Mouse (Mus musculus): ENCODE measurements around the gene Fam71b. TPM values are rescaled to one million over a fixed set of nuclear protein-coding genes. Genes with fewer than 3 reads are reported as not detected.

The Fam71b gene
- polyA plus RNA-seq, 1 experiment from 2014 or later: not detected

DNA sequence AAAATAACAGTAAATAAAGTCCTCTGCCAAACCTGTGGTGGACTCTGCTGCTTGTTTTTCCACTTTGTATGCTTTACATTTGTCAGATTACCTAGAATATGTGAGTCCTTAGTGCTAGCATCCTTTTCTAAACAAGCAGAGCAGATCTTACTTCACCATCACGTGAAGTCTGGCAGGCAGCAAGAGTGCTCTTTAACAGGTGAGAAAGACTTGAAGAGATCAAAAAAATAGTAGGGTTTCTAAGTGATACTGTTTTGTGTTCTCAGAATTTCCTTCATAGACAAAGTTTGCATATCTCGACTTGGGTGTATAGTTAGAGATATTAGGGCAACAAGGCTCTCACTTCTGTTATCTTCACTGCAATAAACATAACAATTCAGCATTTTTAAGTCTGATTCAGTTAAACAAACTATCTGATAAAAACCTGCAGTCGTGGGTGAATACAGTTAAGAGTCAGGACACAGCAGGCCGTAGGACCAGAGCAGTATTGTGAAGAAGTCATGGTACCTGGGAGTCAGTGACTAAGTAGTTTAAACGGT, 42.7 kb downstream of the Fam71b start:
- H3K4me2 ChIP-seq: peak overlapping the region; percentile 65
- H3K27ac ChIP-seq: peak overlapping the region; percentile 73
- peaks cover 50% of the 10 kb centered on the region for H3K36me3 ChIP-seq
- H3K9me3 ChIP-seq (replicated peaks): no peaks in the 10 kb centered on the region
- H3K4me3 ChIP-seq: peak overlapping the region; percentile 97
- 34% methylated on average over 5 of the region's 5 CpGs for WGBS (ENCODE audit: insufficient replicate concordance)
- peaks cover 70% of the 10 kb centered on the region for H3K4me1 ChIP-seq
- no peaks in the 10 kb centered on the region for H3K27me3 ChIP-seq (replicated peaks)
- ATAC-seq: peak; percentile 10; the same call in 1 of the 2 replicates
- H3K9ac ChIP-seq: peak overlapping the region; percentile 52

DNA sequence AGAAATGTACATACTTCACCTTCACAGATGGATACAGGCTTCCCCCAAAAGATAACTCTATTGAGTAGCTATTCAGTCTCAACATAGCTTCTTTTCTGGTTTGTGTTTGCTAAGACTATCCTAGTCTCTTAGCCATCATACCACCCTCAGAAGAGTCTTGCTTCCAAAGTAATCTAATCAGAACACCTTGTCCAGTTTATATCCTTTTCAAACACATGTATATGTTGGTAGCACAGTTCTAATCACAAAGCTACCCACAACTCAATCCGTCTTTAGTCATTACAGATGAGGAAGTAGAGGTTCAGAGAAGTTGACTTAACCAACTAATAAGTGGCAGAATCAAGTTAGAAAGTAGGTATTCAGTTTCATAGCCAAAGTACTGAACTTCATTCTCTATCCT, 45.4 kb downstream of the Fam71b start:
- Histone ChIP-seq H3K27me3 (replicated peaks) (no peaks in the 10 kb centered on the region), H3K4me2 (peak overlapping the region; percentile 38), H3K4me3 (no peak overlapping the region), H3K36me3 (peaks cover 61% of the 10 kb centered on the region), H3K9me3 (replicated peaks) (no peaks in the 10 kb centered on the region), H3K4me1 (peaks cover 50% of the 10 kb centered on the region), H3K27ac (peak overlapping the region; percentile 51; the same call in 1 of the 2 replicates), H3K9ac (no peak overlapping the region)
- ATAC-seq: peak; percentile 67
- 32% methylated on average over 1 of the region's 1 CpGs for WGBS (ENCODE audit: insufficient replicate concordance)

DNA sequence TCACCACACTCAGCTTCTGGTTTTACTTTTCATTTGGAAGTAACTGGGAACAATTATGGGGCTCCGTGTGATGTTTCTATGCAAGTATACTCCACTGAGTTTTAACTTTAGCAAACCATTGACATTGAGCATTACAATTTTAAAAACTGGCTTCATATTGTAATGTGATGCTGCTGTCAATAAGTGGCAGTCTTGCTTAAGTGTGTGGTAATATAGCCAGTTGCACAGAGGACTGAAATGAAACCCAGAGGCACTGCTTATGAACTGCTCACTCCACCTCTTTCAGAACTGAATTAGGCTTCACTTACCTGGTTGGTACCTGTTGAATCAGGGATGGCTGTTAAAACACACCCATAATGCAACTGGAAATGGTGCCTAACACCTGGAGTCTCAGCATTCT, 46.8 kb downstream of the Fam71b start:
- 85% methylated on average over 1 of the region's 1 CpGs for whole genome bisulfite sequencing (ENCODE audit: insufficient replicate concordance)
- Histone ChIP-seq H3K9me3 (replicated peaks) (no peaks in the 10 kb centered on the region), H3K4me3 (no peak overlapping the region), H3K27me3 (replicated peaks) (no peaks in the 10 kb centered on the region), H3K4me2 (no peak overlapping the region), H3K4me1 (peaks cover 48% of the 10 kb centered on the region), H3K9ac (no peak overlapping the region), H3K36me3 (peaks cover 61% of the 10 kb centered on the region), H3K27ac (no peak overlapping the region)
- ATAC-seq: no peak

DNA sequence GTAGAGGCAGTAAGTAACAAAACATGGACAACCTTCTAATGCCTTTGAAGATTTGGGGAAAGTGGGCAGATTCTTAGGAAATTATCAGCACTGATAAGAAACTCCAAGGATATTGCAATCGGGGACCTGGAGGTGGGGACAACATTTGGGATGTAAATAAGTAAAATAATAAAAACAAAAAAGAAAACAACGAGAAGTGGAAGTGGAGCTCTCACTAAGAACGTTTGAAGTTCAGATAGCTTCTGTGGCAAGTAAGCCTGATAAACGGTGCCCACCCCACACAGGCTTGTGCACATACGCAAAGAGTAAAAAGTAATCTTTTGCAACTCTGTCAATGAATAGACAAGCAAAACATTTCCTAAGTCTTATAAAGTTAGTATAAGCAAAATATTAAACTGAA, 47.6 kb downstream of the Fam71b start:
- Histone ChIP-seq H3K4me1 (peaks cover 41% of the 10 kb centered on the region), H3K4me3 (no peak overlapping the region), H3K9ac (no peak overlapping the region), H3K4me2 (no peak overlapping the region), H3K36me3 (peaks cover 57% of the 10 kb centered on the region), H3K9me3 (replicated peaks) (no peaks in the 10 kb centered on the region), H3K27ac (no peak overlapping the region), H3K27me3 (replicated peaks) (no peaks in the 10 kb centered on the region)
- no peak for ATAC-seq
- WGBS (ENCODE audit: insufficient replicate concordance): 67% methylated on average over 5 of the region's 5 CpGs

DNA sequence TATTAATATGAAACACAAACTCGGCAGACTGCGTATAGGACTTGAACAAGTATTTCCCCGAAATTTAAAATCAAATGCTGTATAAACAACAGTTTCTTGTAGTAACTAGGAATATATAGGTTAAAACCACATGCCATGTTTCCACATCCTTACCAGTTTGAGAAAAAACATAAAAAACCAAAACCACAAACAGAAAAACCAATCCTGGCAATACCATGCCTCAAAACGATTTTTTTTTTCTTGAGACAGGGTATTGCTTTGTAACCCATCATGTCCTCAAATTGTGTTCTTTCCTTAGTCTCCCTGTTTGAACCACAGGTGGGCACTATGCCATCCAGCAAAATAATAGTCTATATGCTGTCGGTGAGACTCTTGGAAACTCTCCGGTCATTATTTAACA, 49.8 kb downstream of the Fam71b start:
- Histone ChIP-seq H3K36me3 (peaks cover 37% of the 10 kb centered on the region), H3K27ac (no peak overlapping the region), H3K4me3 (no peak overlapping the region), H3K27me3 (replicated peaks) (no peaks in the 10 kb centered on the region), H3K4me1 (peaks cover 20% of the 10 kb centered on the region), H3K9ac (no peak overlapping the region), H3K9me3 (replicated peaks) (no peaks in the 10 kb centered on the region), H3K4me2 (no peak overlapping the region)
- WGBS (ENCODE audit: insufficient replicate concordance): 79% methylated on average over 6 of the region's 6 CpGs
- no peak for ATAC-seq

DNA sequence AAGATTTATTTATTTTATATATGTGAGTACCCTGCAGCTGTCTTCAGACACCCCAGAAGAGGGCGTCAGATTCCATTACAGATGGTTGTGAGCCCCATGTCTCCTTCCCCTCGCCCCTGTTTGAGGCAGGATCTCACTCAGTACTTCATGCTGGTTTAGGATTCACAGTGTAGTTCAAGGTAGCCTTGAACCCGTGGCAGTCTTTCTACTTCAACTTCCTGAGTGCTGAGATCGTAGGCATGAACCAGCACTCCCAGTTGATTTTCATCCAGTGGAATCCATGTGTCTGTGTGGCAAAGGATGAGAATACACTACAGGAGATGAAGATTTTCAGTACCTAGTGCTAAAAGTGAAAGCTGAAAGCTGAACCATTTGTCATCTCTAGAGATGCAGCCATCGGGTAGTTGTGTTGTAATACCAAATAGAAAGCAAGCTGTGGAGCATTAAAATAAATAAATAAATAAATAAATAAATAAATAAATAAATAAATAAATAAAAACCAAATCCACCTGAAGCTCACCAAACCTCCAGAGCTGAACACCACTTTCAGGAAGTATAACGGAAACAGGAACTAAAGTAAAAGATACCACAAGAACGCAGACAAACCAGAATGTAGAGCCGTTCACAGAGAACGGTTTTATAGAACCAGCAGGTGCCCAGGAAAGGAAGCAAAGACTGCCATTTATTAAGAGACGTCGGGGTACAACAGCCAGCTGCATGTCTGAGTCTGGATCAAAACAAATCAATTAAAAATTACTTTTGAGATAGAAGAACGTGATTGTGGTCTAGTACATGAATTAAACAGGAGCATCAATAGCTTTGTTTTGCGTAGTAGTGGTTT, 51.5 kb downstream of the Fam71b start:
- no peaks in the 10 kb centered on the region for H3K27me3 ChIP-seq (replicated peaks)
- H3K4me2 ChIP-seq: peak overlapping the region; percentile 28
- H3K9ac ChIP-seq: no peak overlapping the region
- H3K9me3 ChIP-seq (replicated peaks): no peaks in the 10 kb centered on the region
- WGBS (ENCODE audit: insufficient replicate concordance): 35% methylated on average over 13 of the region's 13 CpGs
- H3K27ac ChIP-seq: no peak overlapping the region
- no peak for ATAC-seq
- H3K36me3 ChIP-seq: peaks cover 23% of the 10 kb centered on the region
- peaks cover 6% of the 10 kb centered on the region for H3K4me1 ChIP-seq
- no peak overlapping the region for H3K4me3 ChIP-seq

DNA sequence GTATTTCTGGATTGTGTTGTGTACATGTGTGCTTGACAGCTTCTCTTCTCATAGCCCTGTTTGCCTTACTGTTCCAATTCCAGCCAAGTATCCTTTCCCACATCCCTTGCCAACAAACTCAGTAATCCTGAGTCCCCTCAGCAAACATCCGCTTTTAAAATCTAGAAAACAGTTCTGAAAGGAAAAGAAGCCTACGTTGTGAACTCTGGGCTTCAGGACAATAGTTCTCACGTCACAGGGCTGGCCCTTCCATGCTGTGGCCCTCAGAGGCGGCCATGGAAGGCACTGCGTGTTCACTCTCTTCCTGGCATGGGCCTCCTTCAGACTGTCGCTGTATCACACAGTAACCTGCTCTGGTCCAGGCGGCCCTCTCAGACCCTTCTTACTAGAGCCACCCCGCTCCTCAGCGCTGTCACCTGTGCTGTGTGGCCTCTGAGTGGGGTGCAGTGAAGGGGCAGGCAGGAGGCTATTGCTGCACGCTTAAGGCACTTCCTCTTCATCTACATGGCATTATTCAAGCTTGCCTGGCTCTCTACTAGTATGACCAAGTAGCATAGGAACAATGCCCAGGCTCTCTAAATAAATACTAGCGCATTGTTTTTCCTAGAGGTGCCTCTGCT, 53.2 kb downstream of the Fam71b start:
- 73% methylated on average over 11 of the region's 11 CpGs for WGBS (ENCODE audit: insufficient replicate concordance)
- Histone ChIP-seq H3K4me3 (no peak overlapping the region), H3K27me3 (replicated peaks) (no peaks in the 10 kb centered on the region), H3K4me1 (peaks cover 10% of the 10 kb centered on the region), H3K27ac (no peak overlapping the region), H3K9me3 (replicated peaks) (no peaks in the 10 kb centered on the region), H3K9ac (no peak overlapping the region), H3K36me3 (peaks cover 10% of the 10 kb centered on the region), H3K4me2 (no peak overlapping the region)
- no peak for ATAC-seq

DNA sequence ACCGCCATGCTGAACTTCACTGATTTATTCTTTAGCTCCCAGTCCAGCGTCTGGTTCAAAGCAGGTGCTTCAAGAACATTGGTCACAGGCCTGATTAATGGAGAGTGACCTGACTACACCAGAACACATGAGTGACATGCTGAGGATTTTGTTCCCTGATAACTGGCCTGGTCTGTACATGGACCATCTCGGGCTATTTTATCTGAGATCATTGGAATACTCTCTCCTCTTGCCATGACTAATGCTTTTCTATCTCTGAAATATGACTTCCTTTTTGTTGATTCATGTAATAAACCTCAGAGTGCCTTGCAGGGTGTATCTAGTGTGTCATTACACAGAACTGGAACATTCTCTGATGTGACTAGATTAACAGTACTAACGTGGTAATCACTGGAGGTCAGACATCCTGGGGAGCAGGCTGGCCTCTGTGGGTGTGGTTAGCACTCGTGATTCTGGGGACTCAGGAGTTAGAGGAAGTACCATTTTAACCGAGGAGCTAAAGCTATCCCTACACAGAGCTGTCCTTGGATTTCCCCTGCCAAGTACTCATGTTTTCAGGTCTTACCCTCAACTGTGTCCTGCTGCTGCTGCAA, 58.2 kb downstream of the Fam71b start, which contains the start of gene Havcr2:
Gene Havcr2, plus strand, starts transcription at position 483 of the 593 bp plus-strand sequence.
- WGBS (ENCODE audit: insufficient replicate concordance): 31% methylated on average over 6 of the region's 6 CpGs
- H3K27ac ChIP-seq: no peak within 1 kb of the TSS
- 0 out of 2 replicates have a peak within 1 kb of the TSS, but pooled peaks have one; percentile 27 for H3K4me2 ChIP-seq
- no peak within 1 kb of the TSS for H3K9ac ChIP-seq
- H3K9me3 ChIP-seq (replicated peaks): no peaks in the 10 kb centered on the region
- peaks cover 21% of the 10 kb centered on the region for H3K4me1 ChIP-seq
- H3K4me3 ChIP-seq: no peak within 1 kb of the TSS
- no peaks in the 10 kb centered on the region for H3K36me3 ChIP-seq
- H3K27me3 ChIP-seq (replicated peaks): no peaks in the 10 kb centered on the region
- ATAC-seq: peak; percentile 94

Other genes starting within 250 kb of the Fam71b start
- gene Nipal4, start 230.1 kb upstream of the Fam71b start, polyA plus RNA-seq (2016; fragmentation: Nextera tagmentation; extraction: Ambion mirVana): 0.13 and 0.26 TPM in 2 replicates
- not detected in 2 replicates for gene Fndc9, start 161.0 kb upstream of the Fam71b start, polyA plus RNA-seq (2016; fragmentation: Nextera tagmentation; extraction: Ambion mirVana)
- 4.9 TPM in 2 replicates for gene Cyfip2, start 83.7 kb upstream of the Fam71b start, polyA plus RNA-seq (2016; fragmentation: Nextera tagmentation; extraction: Ambion mirVana)
- not detected in 2 replicates for gene Itk, start 7.0 kb upstream of the Fam71b start, polyA plus RNA-seq (2016; fragmentation: Nextera tagmentation; extraction: Ambion mirVana)
- gene Med7, start 40.4 kb downstream of the Fam71b start, polyA plus RNA-seq (2016; fragmentation: Nextera tagmentation; extraction: Ambion mirVana): 66.0 and 71.2 TPM in 2 replicates
- gene Havcr2, start 58.4 kb downstream of the Fam71b start, polyA plus RNA-seq (2016; fragmentation: Nextera tagmentation; extraction: Ambion mirVana): 0.07 and 0.17 TPM in 2 replicates
- not detected in 2 replicates for gene Gm12169, start 127.7 kb downstream of the Fam71b start, polyA plus RNA-seq (2016; fragmentation: Nextera tagmentation; extraction: Ambion mirVana)
- not detected in 2 replicates for gene BC053393, start 175.0 kb downstream of the Fam71b start, polyA plus RNA-seq (2016; fragmentation: Nextera tagmentation; extraction: Ambion mirVana)
- gene Dppa1, start 232.7 kb downstream of the Fam71b start, polyA plus RNA-seq (2016; fragmentation: Nextera tagmentation; extraction: Ambion mirVana): not detected in 2 replicates